Mouse (Mus musculus) cerebellum, adult 18-20 months (tissue): Measurements from ENCODE around the gene Ccdc38.
"Not testable (repeated sequence)": the region's sequence is repeated elsewhere in the genome, so short reads cannot be mapped to it uniquely, and the experiment has no call there.

ENCODE experiments used
- DNase-seq, 2 experiments: peaks; one replicate each; pipeline ENCODE4 v3.0.0; 2021

Gene Ccdc38

DNA sequence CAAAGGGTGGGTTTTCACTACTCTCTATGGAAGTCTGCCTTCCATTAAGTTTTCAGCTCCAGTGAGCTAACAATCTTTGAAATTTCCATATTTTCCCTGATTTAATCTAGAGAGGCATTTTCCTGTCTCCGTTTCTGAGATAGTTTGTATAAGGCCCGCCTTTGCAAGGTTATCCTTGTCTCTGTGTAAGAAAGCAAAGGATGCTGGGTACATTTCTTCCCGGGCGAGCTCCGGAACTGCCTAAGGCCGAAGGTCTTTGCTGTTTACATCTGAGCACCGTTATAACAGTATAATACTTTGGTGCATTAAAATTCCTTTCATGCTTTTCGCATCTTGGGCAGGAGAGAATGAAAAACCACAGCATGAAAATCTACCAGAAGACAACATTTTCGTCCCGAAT, 9.4 kb downstream of the Ccdc38 start:
- no peak for DNase-seq

DNA sequence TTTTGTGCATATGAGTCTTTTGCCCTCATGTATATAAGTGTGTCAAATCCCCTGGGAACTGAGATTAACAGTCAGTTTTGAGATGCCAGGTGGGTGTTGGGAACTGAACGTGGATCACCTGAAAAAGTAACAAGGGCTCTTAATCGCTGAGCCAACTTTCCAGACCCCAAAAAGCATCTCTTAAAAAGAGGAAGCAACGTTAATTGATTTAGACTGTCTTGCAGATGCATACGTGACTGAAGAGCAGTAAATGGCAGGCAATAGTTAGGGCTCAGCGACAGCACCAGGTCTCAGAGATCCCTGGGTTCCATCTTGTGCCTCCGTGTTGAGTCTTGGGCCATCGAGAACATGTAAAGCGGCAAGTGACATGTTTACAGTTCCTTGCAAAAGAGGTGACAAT, 12.2 kb downstream of the Ccdc38 start:
- DNase-seq: no peak

DNA sequence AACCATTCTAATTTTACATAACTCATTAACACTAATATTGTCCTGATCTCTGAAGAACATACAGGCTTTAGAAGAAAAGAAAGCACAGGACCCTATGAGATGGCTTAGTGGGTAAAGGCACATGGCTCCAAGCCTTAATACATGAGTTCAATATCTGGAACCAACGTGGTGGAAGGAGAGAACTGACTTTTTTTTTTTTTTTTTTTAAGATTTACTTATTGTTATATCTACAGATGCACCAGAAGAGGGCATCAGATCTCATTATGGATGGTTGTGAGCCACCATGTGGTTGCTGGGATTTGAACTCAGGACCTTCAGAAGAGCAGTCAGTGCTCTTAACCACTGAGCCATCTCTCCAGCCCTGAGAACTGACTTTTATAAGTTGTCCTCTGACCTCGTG, 17.5 kb downstream of the Ccdc38 start:
- DNase-seq: not testable (repeated sequence)

DNA sequence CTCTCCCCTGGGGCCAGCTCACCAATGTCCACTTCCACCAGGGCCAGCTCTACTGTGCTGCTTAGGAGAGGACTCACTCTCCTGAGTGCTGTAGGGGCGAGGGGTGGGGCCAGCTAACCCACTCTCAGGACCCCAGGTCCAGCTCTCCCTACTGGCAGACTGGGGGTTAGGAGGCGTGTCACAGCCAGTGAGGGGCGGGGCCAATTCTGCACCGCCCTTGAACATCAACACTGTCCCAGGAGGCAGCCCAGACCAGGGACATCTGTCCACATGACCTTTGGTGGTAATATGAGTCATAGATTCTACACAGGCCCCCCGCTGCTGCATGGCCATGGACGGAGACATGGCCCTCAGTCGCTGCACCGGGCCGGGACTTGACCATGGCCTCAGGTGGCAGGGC, 19.4 kb downstream of the Ccdc38 start:
- no peak for DNase-seq

DNA sequence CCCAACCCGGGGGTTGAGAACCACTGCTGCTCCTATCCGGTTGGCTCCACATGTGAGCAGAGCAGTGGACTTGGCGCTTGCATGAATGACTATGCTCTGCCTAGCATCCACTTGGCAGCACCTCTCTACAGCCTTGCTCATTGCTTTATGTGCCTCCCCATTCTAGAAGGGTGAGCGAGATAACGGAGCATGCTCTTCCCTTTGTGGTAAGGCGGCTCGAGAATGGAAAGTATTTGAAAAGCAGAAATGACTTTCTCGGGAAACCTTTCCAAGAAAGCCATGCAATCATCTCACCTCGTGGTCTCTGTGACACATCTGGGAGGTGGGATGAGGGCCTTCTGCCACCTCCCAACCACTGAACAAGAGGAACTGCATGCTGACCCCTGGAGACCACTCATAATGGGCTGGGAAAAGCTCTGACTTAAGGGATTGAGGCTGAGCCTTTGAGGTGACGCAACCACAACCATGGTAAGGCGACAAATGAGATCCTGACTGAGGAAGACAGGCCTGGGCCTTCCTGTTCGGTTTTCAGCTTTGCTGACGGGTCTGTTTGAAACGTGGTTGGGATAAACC, 24.2 kb downstream of the Ccdc38 start:
- no peak for DNase-seq

DNA sequence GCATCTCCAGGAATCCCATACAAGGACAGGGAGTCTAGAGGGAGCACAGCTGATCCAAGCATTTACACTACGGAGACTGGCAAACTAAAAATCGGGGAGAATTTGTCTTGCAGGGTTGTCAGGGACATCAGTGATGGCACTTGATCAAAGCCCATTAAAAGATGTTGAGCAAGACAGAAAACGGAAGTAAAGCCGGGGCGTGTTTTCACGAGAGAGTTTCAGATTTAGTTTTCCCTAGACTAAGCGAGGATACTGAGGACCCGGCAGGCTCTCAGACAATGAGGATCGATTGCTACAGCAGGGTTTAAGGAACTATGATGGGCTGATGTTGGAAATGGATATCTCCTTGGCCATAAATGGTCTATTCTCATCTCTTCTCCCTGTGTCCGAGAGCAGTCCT, 26.6 kb downstream of the Ccdc38 start:
- DNase-seq: no peak

DNA sequence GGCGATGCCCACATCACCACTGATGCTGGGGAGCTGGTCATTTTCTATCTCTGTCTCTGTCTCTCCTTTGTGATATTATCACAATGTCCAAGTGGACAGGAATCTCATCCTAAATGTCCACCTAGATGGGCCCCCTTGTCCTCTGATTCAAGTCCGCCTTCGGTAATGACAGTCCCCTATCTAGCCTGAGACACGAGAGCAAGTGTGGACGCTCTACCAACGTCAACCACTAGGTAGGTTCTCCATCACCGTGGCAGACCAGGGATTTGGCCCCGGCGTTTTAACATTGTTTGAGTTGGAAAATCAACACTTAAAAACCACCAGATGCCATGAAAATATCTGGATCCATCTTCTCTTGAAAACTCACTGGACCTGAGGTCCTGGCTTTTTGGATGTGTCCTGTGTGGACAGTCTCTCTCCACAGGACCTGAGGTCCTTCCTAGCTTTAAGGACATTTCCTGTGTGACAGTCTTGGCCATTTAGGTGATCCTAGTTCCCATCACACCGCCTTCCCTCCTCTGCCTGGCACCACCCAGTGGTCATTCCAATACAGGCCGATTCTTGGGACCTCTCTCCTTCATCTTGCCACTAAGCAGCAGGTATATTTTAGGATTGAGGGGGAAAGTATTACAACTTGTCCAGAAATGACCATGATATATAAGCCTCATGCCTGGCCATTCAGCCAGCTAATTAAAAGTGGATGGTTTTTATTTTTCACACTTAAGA, 27.6 kb downstream of the Ccdc38 start:
- no peak for DNase-seq

DNA sequence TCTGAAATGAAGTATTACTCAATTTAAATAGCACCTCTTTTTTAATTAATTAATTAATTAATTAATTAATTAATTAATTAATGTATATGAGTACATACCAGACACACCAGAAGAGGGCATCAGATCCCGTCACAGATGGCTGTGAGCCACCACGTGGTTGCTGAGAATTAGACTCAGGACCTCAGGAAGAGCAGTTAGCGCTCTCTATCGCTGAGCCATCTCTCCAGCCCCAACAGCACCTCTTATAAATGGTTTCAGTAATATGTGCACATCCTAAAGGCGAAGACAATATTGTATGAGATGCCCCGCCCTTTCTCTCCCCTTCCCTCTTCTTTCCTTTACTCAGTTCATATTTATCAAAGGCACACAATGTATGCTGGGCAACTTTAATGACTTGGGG, 28.2 kb downstream of the Ccdc38 start:
- no peak for DNase-seq

DNA sequence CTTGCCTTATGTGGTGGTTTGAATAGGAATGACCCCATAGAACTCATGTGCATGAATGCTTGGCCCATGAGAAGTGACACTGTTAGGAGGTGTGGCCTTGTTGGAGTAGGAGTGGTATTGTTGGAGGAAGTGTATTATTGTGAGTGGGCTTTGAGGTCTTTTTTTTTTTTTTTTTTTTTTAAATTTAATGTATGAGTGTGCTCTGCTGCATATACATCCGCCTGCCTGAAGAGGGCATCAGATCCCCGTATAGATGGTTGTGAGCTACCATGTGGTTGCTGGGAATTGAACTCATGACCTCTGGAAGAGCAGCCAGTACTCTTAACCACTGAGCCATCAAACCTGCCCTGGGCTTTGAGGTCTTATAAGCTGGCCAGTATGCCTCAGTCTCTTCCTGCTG, 31.8 kb downstream of the Ccdc38 start:
- DNase-seq: no peak

DNA sequence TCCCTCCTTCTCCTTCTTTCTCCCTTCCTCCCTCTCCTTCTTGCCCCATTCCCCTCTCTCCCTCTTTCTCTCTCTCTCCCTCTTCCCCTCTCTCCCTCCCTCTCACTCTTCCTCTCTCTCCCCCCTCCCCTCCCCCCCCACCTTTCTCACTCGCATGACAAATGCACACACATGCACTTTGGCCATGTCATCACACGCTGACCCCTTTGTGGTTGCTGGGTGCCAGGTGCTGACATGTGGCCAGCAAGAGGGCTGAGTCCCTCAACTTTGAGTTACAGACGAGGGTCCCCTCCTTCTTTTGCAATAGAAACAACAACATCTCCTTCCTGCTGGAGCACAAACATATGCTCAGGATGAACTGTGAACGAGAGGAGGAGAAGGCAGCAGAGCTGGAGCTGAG, 34.5 kb downstream of the Ccdc38 start:
- DNase-seq: no peak

DNA sequence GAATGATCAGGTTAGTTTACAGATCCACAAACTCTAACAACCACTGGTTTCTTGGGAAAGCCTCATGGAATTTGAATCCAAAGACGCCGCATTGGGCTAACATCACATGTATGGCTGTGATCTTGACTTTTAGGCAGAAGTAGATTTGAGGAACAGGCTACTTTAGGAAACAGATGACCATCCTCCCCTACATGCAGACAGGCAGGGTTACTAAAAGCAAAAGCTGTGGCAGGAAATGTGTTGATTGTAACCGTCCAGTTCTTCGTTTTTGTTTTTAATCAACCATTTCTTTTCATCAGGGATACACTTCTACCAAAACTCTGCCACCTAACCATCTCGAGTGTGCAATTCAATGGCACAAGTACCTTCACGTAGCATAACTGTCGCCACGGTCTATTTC, 35.5 kb downstream of the Ccdc38 start:
- no peak for DNase-seq

DNA sequence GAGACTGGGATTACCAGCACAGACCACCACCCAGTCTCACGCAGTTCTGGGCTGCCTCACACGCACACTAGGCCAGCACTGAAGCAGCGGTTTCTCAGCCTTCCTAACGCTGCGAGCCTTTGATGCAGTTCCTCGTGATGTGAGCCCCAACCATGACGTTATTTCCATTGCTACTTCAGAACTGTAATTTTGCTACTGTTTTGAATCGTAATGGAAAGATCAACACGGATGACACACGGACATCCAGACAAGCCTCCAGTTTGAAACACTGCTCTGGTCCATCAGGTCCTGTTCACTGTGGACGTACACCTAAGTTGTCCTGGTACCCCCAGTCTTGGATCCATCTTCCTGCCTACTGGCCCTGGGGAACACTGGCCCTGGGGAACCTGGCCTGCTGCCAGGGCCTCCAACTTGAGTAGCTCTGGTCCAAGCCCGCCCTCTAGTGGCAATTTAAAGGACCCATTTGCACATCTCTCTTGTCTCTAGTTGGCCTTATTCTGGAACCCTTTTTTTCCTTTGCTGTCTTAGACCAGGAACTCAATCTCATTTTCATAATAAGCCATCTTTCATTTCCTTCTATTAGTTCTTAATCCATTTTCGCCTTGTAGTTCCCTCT, 36.9 kb downstream of the Ccdc38 start:
- DNase-seq: peak; percentile 69 to 74

DNA sequence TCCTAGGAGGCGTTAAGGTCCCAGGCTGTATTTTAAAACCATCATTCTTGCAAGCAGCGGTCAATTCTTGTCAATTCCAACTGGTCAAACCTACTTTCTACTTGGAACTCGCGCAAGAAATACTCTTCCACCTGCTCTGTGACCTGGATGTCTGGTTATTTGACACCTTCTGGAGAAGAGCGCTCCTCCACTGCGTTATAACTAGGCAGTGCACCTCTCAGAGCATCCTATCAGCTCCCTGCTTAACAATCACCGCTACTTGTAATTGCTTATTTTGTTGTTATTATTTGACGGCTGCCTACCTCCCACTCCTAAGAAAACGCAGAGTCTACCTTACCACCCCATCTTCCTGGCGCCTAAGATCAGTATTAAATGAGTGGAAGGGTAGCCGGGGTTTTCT, 48.4 kb downstream of the Ccdc38 start:
- no peak for DNase-seq

DNA sequence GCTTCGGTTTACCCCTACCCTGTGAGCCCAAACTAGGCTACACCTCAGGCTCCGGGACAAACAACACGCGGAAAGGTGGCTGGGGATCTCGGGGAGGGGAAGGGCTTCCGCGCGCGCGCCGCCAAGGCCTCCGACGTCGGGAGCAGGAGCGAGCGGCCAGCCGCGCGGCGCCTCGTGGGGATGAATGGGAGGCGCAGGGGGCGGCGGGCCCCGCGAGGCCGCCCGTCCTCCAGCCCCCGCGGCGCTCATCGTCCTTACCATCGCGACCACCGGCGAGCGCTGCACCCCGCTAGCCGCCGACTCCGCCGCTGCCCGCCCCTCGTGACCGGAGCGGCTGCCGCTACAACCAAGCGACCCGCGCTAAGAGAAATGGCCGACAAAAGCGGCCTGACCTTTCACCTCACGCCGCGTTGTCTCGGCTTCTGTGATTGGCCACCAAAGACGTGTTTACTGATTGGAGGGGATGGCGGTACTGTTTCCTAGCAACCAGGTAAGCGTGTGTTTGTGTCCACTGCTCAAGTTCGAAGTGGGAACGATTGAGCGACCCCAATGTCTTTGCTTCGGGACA, 48.9 kb downstream of the Ccdc38 start, which contains the start of gene Snrpf:
Gene Snrpf (minus strand): TSS at position 426 of the 568 bp plus-strand sequence.
- peak; percentile 85 to 95 for DNase-seq

DNA sequence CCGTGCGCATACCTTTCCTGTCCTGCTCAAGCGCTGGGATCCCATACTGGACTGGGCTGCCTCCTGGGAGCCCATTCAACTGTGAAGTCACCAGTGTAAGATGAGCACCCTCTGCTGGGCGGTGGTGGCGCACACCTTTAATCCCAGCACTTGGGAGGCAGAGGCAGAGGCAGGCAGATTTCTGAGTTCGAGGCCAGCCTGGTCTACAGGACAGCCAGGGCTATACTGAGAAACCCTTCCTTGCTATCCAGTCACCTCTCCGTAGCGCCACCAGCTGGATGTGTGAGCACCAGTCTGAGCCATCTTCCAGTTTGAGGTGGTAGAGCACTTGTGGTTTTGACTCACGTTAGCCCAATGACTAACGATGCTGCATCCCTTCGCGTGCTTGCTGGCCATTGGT, 52.0 kb downstream of the Ccdc38 start:
- peak; percentile 19 to 29 for DNase-seq

DNA sequence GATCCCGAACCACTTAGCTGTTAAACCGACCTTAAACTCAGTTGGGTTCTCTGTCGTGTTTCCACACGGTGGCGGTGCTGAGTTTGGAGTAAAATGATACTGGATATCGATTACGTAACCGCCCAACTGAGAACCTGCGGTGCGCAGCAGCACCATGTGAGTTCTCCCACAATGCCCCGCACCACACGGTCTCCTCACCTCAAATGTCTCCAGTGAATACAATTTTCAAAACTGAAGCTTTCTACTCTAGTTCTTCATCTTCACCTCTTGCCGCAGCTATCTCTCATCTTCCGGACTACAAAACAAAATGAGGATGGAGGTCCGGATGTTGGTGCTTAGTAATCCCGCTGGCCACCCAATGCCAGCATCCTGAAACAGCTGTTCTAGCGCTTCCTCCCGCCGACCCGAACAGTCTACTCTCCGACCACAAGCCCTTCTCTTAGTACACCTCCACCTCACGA, 53.6 kb downstream of the Ccdc38 start:
- peak; percentile 91 to 93 for DNase-seq

DNA sequence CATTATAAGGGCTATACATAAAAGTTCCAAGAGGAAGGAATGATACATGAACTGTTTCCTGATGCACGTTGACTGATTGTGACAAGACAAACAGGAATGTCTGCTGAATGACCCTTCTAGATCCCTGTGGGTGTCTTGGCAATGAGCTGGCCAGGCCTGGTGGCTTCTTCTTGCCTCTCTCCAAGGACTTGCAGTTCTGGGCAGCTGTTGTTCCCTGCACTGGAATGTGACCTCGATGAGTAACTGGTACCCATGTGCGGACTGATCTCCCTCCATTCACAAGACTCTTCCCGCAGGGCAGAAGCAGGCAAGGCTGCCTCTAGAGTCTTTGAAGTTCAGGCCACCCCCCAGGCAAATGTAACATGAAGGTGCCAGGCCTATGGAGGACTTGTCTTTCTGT, 55.4 kb downstream of the Ccdc38 start:
- no peak for DNase-seq

DNA sequence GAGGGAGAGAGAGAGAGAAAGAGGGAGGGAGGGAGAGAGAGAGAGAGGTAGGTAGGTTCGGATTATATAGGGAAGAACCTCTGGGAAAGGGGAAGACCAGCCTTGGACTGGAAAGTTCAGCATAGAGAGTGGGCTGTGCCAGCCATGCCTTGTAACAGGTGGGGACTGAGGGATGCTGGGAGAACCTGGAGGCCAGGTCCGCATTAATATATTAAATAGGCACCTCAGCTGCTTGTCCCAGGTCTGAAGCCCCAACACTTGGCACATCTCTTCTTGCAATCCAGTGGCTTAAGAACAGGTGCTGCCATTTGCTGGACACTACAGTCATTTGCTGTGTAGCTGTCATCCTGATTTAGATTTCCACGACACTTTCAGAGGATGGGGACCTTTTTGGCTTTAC, 56.2 kb downstream of the Ccdc38 start:
- DNase-seq: no peak

DNA sequence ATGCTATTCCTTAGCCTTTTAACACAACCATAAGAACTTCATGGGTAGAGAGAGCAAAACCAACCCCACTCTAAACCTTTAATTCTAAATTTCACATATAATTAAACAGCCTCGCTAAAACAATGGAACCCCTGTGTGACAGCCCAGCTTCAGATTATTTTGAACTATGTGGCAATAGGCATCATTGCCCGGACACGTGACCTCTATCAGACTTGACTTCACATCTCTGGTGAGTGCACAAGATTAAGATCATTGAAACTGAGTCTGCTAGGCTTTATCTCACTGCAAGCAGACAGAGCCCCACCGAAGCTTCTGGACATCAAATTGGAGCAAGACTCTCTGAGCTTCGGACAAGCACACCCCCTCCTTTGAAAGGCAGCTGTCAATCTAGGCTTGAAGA, 61.9 kb downstream of the Ccdc38 start:
- DNase-seq: no peak

DNA sequence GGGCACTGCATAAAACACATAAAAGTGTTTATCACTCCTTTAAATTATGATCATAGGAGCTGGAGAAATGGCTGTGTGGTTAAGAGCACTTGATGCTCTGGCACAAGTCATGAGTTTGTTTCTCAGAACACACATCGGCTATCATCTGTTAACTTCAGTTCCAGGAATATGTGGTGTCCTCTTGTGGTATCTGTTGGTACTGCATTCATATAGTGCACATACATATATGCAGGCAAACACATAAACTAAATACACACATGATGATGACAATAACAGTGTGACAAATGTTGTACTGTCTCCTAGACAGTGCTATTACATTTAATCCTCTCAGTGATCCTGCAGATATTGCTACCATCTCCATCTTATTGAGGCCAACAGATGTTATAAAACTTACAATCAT, 62.8 kb downstream of the Ccdc38 start:
- DNase-seq: no peak

DNA sequence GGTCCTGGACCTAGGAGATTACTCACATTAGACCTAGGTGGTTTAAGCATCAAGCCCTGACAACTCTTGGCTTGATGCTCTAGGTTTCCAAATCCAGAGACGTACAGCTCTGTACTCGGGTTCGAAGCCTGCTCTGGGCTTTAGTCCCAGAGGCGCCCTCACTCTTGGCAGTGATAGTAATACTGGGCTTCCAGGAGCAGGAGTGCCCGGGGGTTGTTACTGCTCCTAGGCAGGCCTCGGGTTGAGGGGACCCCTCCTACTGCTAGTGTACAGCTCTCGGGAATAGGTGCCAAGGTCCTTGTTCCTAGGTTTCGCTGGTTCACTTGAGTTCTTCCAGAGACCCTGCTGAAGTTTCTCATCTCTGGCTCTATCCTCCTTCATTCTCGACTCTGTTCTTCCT, 65.9 kb downstream of the Ccdc38 start:
- no peak for DNase-seq

DNA sequence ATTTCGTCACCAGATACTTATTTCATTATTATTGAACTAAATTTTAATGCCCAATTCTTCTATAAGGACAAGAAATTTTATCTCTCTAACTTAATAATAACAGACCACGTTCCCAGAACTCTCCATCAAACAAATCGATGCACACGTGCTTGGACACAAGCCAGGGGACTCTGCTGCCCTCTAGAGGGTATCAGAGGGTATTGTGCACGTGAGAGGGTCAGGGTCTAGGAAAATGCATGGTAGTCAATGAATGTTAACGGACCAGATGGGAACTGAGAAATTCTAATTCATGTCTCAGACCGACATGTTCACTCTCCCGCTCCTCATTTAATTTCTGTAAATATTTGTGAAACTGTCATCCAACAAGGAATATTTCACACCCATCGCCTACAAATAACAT, 67.6 kb downstream of the Ccdc38 start:
- DNase-seq: no peak

DNA sequence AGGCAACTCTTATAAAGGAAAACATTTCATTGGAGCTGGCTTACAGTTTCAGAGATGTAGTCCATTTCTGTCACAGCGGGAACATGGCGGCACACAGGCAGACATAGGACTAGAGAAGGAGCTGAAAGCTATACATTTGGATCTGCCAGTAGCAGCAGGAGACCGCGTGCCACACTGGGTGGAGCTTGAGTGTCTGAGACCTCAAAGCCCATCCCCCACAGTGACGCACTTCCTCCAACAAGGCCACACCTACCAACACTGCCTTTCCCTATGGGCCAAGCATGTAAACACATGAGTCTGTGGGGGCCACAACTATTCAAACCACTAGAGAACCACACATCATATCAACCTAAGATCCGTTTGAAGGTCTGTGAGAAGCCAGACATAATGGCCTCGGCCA, 68.8 kb downstream of the Ccdc38 start:
- no peak for DNase-seq

DNA sequence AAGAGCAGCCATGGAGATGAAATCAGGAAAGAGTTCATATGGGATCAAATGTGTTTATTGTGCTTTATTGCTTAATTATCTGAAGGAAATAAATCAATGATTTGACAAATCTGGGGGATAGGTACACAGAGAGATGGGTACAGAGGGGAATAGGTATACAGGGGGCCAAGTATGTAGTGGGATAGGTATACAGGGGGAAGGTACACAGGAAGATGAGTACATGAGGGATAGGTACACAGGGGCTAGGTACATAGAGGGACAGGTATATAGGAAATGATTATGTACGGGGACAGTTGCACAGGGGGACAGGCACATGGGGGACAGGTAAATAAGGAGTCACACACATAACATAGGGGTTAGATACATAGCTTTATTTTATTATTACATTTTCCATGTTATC, 70.5 kb downstream of the Ccdc38 start:
- no peak for DNase-seq
